Mouse (Mus musculus) MEL (cell line): ENCODE measurements around the gene Zmiz1. TPM values are rescaled to one million over a fixed set of nuclear protein-coding genes. Genes with fewer than 3 reads are reported as not detected.
A peak's percentile ranks its signal among the peaks of the same experiment; 100 is the strongest.

ENCODE experiments used
- DNase-seq: peaks from one replicate; pipeline ENCODE4 v3.0.0; 2011; ENCODE audit warnings: low read depth, low spot score
- H3K27ac ChIP-seq: 2 replicates; pipeline ENCODE4 v1.5.1; 2012; ENCODE audit warnings: low read depth, mild to moderate bottlenecking, control low read depth, low read length, moderate library complexity; ENCODE audit not compliant: control insufficient read depth
- H3K27me3 ChIP-seq, 2 experiments: fragments of 150-350 bp in 1 of 2; sonication (generic) in 1 of 2; 2 replicates each; pipeline ENCODE4 v1.6.1; 2012; ENCODE audit warnings: low read length in 2 of 2, mild to moderate bottlenecking in 2 of 2, improper control_type of control experiment in 1 of 2, moderate library complexity in 1 of 2; ENCODE audit not compliant: insufficient read depth in 2 of 2, control insufficient read depth in 1 of 2
- H3K36me3 ChIP-seq, 2 experiments: 2 replicates each; pipeline ENCODE4 v1.6.1; 2012 to 2014; ENCODE audit warnings: low read length in 2 of 2, improper control_type of control experiment in 1 of 2, inconsistent platforms in 1 of 2, mild to moderate bottlenecking in 1 of 2; ENCODE audit not compliant: insufficient read depth in 2 of 2, control insufficient read depth in 1 of 2
- H3K4me1 ChIP-seq, 2 experiments: fragments of 150-350 bp in 1 of 2; sonication (generic) in 1 of 2; 2 replicates each; pipeline ENCODE4 v1.6.1; 2012; ENCODE audit warnings: low read length in 2 of 2, improper control_type of control experiment in 1 of 2, mild to moderate bottlenecking in 1 of 2; ENCODE audit not compliant: insufficient read depth in 2 of 2, control insufficient read depth in 1 of 2
- H3K4me3 ChIP-seq, 2 experiments: fragments of 150-350 bp in 1 of 2; sonication (generic) in 1 of 2; 2 replicates each; pipeline ENCODE4 v1.5.1; 2012; ENCODE audit warnings: low read depth in 2 of 2, low read length in 2 of 2, mild to moderate bottlenecking in 2 of 2, moderate library complexity in 2 of 2, control low read depth in 1 of 2, improper control_type of control experiment in 1 of 2; ENCODE audit not compliant: control insufficient read depth in 1 of 2, insufficient read depth in 1 of 2
- H3K79me2 ChIP-seq: 2 replicates; pipeline ENCODE4 v1.6.1; 2012; ENCODE audit warnings: mild to moderate bottlenecking, low read length, moderate library complexity; ENCODE audit not compliant: control insufficient read depth, poor library complexity, insufficient read depth
- H3K9ac ChIP-seq: 2 replicates; pipeline ENCODE4 v1.6.1; 2012; ENCODE audit warnings: low read depth, mild to moderate bottlenecking, control low read depth, low read length, moderate library complexity; ENCODE audit not compliant: control insufficient read depth, poor library complexity, severe bottlenecking
- H3K9me3 ChIP-seq: fragments of 150-350 bp; sonication (generic); replicated peaks from 2 replicates; pipeline ENCODE4 v1.6.1; 2012; ENCODE audit warnings: mild to moderate bottlenecking, low read length, improper control_type of control experiment, moderate library complexity; ENCODE audit not compliant: insufficient read depth
- CHD1 ChIP-seq: IDR thresholded peaks from 2 replicates; pipeline ENCODE4 v1.6.1; 2012; ENCODE audit warnings: low read depth, mild to moderate bottlenecking, inconsistent platforms, low read length, improper control_type of control experiment
- CHD2 ChIP-seq: IDR thresholded peaks from 2 replicates; pipeline ENCODE4 v1.6.1; 2011; ENCODE audit warnings: low read length, improper control_type of control experiment
- CTCF ChIP-seq, 3 experiments: IDR thresholded peaks in 2 of 3; conservative IDR thresholded peaks in 1 of 3; 2 replicates each; pipeline ENCODE4 v1.5.1; 2011 to 2012; ENCODE audit warnings: low read length in 3 of 3, low read depth in 2 of 3, mild to moderate bottlenecking in 2 of 3, improper control_type of control experiment in 1 of 3, inconsistent platforms in 1 of 3, mixed read lengths in 1 of 3, moderate library complexity in 1 of 3; ENCODE audit not compliant: control insufficient read depth in 1 of 3, insufficient read depth in 1 of 3, poor library complexity in 1 of 3, severe bottlenecking in 1 of 3
- EP300 ChIP-seq, 2 experiments: IDR thresholded peaks; 2 replicates each; pipeline ENCODE4 v1.6.1; 2011; ENCODE audit warnings: improper control_type of control experiment in 2 of 2, low read length in 2 of 2, low read depth in 1 of 2, mild to moderate bottlenecking in 1 of 2
- ETS1 ChIP-seq: IDR thresholded peaks from 2 replicates; pipeline ENCODE4 v1.6.1; 2012; ENCODE audit warnings: low read depth, mild to moderate bottlenecking, inconsistent platforms, low read length, improper control_type of control experiment, moderate library complexity
- MAX ChIP-seq: IDR thresholded peaks from 2 replicates; pipeline ENCODE4 v1.6.1; 2011; ENCODE audit warnings: low read length, improper control_type of control experiment
- MYC ChIP-seq: IDR thresholded peaks from 2 replicates; pipeline ENCODE4 v1.6.1; 2011; ENCODE audit warnings: low read depth, mild to moderate bottlenecking, low read length, improper control_type of control experiment, moderate library complexity
- NELFE ChIP-seq: IDR thresholded peaks from 2 replicates; pipeline ENCODE4 v1.6.1; 2011; ENCODE audit warnings: low read depth, low read length, improper control_type of control experiment
- POLR2A ChIP-seq, 2 experiments: IDR thresholded peaks; 2 replicates each; pipeline ENCODE4 v1.6.1; 2011 to 2012; ENCODE audit warnings: low read length in 2 of 2, mild to moderate bottlenecking in 2 of 2, control low read depth in 1 of 2, improper control_type of control experiment in 1 of 2, low read depth in 1 of 2, moderate library complexity in 1 of 2; ENCODE audit not compliant: control insufficient read depth in 1 of 2, insufficient read depth in 1 of 2, poor library complexity in 1 of 2
- RAD21 ChIP-seq: IDR thresholded peaks from 2 replicates; pipeline ENCODE4 v1.6.1; 2011; ENCODE audit warnings: mild to moderate bottlenecking, low read depth, low read length, improper control_type of control experiment
- RCOR1 ChIP-seq: IDR thresholded peaks from 2 replicates; pipeline ENCODE4 v1.6.1; 2012; ENCODE audit warnings: low read depth, mild to moderate bottlenecking, inconsistent platforms, low read length, improper control_type of control experiment
- SMC3 ChIP-seq: IDR thresholded peaks from 2 replicates; pipeline ENCODE4 v1.6.1; 2011; ENCODE audit warnings: low read depth, low read length, improper control_type of control experiment
- TAL1 ChIP-seq: IDR thresholded peaks from 2 replicates; pipeline ENCODE4 v1.6.1; 2012; ENCODE audit warnings: mild to moderate bottlenecking, inconsistent platforms, low read length, moderate library complexity, mixed read lengths
- TCF12 ChIP-seq: IDR thresholded peaks from 2 replicates; pipeline ENCODE4 v1.6.1; 2014; ENCODE audit warnings: low read depth, mild to moderate bottlenecking, inconsistent platforms, low read length, improper control_type of control experiment, moderate library complexity
- USF1 ChIP-seq: IDR thresholded peaks from 2 replicates; pipeline ENCODE4 v1.6.1; 2014; ENCODE audit warnings: low read depth, mild to moderate bottlenecking, inconsistent platforms, low read length, improper control_type of control experiment, moderate library complexity
- ZC3H11A ChIP-seq: IDR thresholded peaks from 2 replicates; pipeline ENCODE4 v1.6.1; 2012; ENCODE audit warnings: low read depth, mild to moderate bottlenecking, inconsistent platforms, low read length, improper control_type of control experiment
- ZMIZ1 ChIP-seq: IDR thresholded peaks from 2 replicates; pipeline ENCODE4 v1.6.1; 2012; ENCODE audit warnings: low read depth, mild to moderate bottlenecking, inconsistent platforms, low read length, improper control_type of control experiment, moderate library complexity
- ZNF384 ChIP-seq: IDR thresholded peaks from 2 replicates; pipeline ENCODE4 v1.6.1; 2012; ENCODE audit warnings: low read depth, mild to moderate bottlenecking, inconsistent platforms, low read length, improper control_type of control experiment
- polyA plus RNA-seq, 2 experiments: library from polyadenylated mRNA; stranded (reverse) in 1 of 2; unstranded in 1 of 2; fragments of >175 nt in 1 of 2; fragments of >200 nt in 1 of 2; gene quantifications; 2 replicates each; pipeline versions ENCODE4 v1.2.1 to v1.2.4; 2012; ENCODE audit warnings: low replicate concordance in 2 of 2, low read depth in 1 of 2; ENCODE audit not compliant: insufficient read length in 2 of 2, insufficient read depth in 1 of 2, missing spikeins in 1 of 2
- total RNA-seq: library from RNA; depleted of rRNA; stranded (reverse); fragments of 300-350 nt; gene quantifications from 2 replicates; pipeline ENCODE4 v1.2.3, GENCODE M21; 2012

Zmiz1 gene
- total and polyA plus RNA-seq, 3 experiments, result 2.7 to 19.9 TPM; not detected in 1

DNA sequence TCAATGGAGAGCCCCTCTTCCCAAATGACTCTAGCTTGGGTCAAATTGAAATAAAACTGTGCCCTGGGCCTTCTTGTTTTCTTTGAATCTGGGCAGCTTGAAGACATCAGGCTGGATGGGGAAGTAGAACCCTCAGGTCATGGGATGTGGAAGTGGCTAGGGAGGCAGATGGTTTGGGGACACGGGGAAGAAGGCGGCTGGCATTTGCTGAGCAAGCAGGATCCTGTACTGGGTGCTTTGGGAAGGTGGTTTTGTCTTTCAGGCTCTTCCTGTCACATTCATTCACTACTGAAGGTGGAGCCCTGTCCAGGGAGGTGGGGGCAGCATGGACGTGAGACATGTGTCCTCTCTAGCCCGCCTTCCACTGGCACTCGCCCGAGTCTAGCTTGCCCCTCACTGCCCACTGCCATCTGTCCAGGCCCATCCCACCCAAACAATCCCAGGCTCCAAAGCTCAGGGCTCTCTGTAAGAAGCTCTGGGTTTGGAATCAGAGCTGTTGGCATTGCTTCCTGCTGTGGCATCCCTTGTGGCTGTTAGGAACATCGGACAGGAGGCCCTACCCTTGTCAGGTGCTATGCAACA, 11.3 kb downstream of the Zmiz1 start:
- Histone ChIP-seq H3K4me3 (no peak overlapping the region), H3K36me3 (peaks cover 0 to 15% of the 10 kb centered on the region in 2 experiments; a peak in 2 of 4 replicates)
- TF ChIP-seq ZMIZ1, result no peak
- TF ChIP-seq, all 39 proteins: peak for 0
- H3K79me2 ChIP-seq, result no peaks in the 10 kb centered on the region; the same call in 1 of the 2 replicates
- H3K9ac ChIP-seq, result no peak overlapping the region
- DNase-seq, result no peak
- no peaks in the 10 kb centered on the region for H3K27me3 ChIP-seq
- no peak overlapping the region for H3K27ac ChIP-seq
- H3K9me3 ChIP-seq, result no peaks in the 10 kb centered on the region
- H3K4me1 ChIP-seq, result peaks cover 10 to 34% of the 10 kb centered on the region in 2 experiments

GRCm38 (mm10) chr14:25471035-25471434, 12.1 kb downstream of the Zmiz1 start:
- peak; percentile 74 for DNase-seq
- H3K4me1 ChIP-seq, result peaks cover 10 to 34% of the 10 kb centered on the region in 2 experiments

DNA sequence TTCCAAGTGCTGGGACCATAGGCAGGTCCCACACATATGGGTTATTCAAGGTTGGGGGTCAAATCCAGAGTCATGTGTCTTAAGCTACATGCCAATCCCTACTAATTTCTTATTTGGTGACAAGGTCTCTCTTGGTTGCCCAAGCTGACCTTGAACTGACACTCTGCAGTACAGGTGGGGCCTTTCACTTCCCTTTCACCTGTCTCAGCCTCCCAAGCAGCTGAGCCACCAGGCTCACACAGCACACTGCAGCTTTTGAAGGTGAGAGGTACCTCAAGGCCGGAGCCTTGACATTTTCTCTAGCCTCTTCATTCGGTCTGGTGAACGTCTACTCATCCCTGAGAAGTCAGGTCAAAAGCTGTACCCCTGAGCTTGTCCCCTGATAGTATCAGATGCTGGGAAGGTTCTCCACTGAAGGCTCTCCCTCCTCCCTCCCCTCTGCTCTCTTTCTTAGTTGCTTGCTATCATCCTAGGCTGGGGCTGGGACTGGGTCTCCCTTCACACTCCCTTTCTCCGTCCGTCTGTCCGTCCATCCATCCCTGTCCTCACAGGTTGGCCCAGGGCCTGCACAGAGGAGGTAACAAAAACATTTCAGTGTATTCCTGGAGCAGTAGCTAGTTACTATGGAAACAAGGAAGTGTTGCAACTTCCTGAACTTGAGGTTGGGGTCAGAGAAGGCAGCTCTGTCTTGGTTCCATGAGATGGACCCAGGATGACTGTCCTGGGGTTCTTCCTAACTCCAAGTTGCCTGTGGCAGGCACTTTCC, 13.3 kb downstream of the Zmiz1 start:
- peak; percentile 40 for DNase-seq
- no peak overlapping the region for H3K4me3 ChIP-seq
- H3K9ac ChIP-seq, result no peak overlapping the region
- H3K36me3 ChIP-seq, result peaks cover 0 to 15% of the 10 kb centered on the region in 2 experiments; a peak in 2 of 4 replicates
- TF ChIP-seq ZNF384 (no peak), MYC (no peak), RAD21 (no peak), TCF12 (no peak), TAL1 (no peak), MAX (no peak), RCOR1 (no peak)
- peaks cover 10 to 34% of the 10 kb centered on the region in 2 experiments for H3K4me1 ChIP-seq
- no peaks in the 10 kb centered on the region for H3K27me3 ChIP-seq
- no peak overlapping the region for H3K27ac ChIP-seq
- no peaks in the 10 kb centered on the region for H3K9me3 ChIP-seq
- no peaks in the 10 kb centered on the region; the same call in 1 of the 2 replicates for H3K79me2 ChIP-seq

More at GRCm38 (mm10) chr14:25471035-25471434, 12.1 kb downstream of the Zmiz1 start:
- TF ChIP-seq CTCF (IDR thresholded peaks at IDR 0.05 in 2 of 3, conservative IDR thresholded peaks at IDR 0.05 in 1 of 3; ENCODE audit: control insufficient read depth in 1 of 3, insufficient read depth in 1 of 3, low read depth in 2 of 3, low read length in 3 of 3, poor library complexity in 1 of 3, severe bottlenecking in 1 of 3) (peak in 1 of 3 experiments; percentile 22; a peak in 1 of 6 replicates), RAD21 (peak; percentile 13), CHD2 (no peak), EP300 (IDR thresholded peaks at IDR 0.05; ENCODE audit: low read depth in 1 of 2, low read length in 2 of 2) (peak in 1 of 2 experiments; percentile 16; a peak in 2 of 4 replicates), CHD1 (no peak), ZC3H11A (no peak), USF1 (peak; percentile 77), NELFE (no peak), POLR2A (IDR thresholded peaks at IDR 0.05; ENCODE audit: control insufficient read depth in 1 of 2, insufficient read depth in 1 of 2, low read depth in 1 of 2, low read length in 2 of 2, poor library complexity in 1 of 2) (no peak), SMC3 (no peak), ETS1 (0 out of 2 replicates have a peak, but pooled peaks have one; percentile 11)
- no peak overlapping the region for H3K4me3 ChIP-seq
- H3K36me3 ChIP-seq, result peaks cover 0 to 15% of the 10 kb centered on the region in 2 experiments; a peak in 2 of 4 replicates
- no peaks in the 10 kb centered on the region; the same call in 1 of the 2 replicates for H3K79me2 ChIP-seq
- H3K9me3 ChIP-seq, result no peaks in the 10 kb centered on the region
- H3K27ac ChIP-seq, result no peak overlapping the region; the same call in 1 of the 2 replicates
- H3K9ac ChIP-seq, result no peak overlapping the region
- H3K27me3 ChIP-seq, result no peaks in the 10 kb centered on the region
